Mouse (Mus musculus): ENCODE measurements around the gene Sebox.
"Not testable (repeated sequence)": the region's sequence is repeated elsewhere in the genome, so short reads cannot be mapped to it uniquely, and the experiment has no call there.

- TF ChIP-seq POLR2A (IDR thresholded peaks at IDR 0.05; ENCODE audit: borderline replicate concordance, low read depth, low read length); CTCF (IDR thresholded peaks at IDR 0.05; ENCODE audit: low read depth, low read length): not testable (repeated sequence)
Measured at GRCm38 (mm10) chr11:78531515-78531914, 28.3 kb downstream of the Sebox start.

Measured in bone marrow macrophage, adult 2 months (primary cell).